Mouse (Mus musculus) adrenal gland, postnatal 4 days (tissue): Measurements from ENCODE around the gene Klk1b8. TPM values are rescaled to one million over a fixed set of nuclear protein-coding genes. Genes with fewer than 3 reads are reported as not detected.
"Not testable (repeated sequence)": the region's sequence is repeated elsewhere in the genome, so short reads cannot be mapped to it uniquely, and the experiment has no call there.

ENCODE experiments used
- DNase-seq, 2 experiments: peaks; one replicate each; pipeline ENCODE4 v3.0.0; 2021 to 2022; ENCODE audit warnings: low spot score in 2 of 2, mixed read lengths in 2 of 2
- total RNA-seq, 2 experiments: library from RNA; stranded (reverse); gene quantifications; 2 replicates each; pipeline ENCODE4 v1.2.3; 2021

Gene Klk1b8
- total RNA-seq, 2 experiments from 2014 or later = not detected

- not testable (repeated sequence) for DNase-seq
These were observed 45.1 kb downstream of the Klk1b8 start, which contains the start of gene Klk1b11 for GRCm38 (mm10) chr7:43995577-43995976. Gene Klk1b11 (plus strand): TSS chr7:43995877.

Other genes with a start within 250 kb of the Klk1b8 start
- gene Klk13, start 238.1 kb upstream of the Klk1b8 start, total RNA-seq = not detected
- gene Klk12, start 181.8 kb upstream of the Klk1b8 start, total RNA-seq = not detected
- not detected for gene Klk11, start 176.1 kb upstream of the Klk1b8 start, total RNA-seq
- gene Klk10, start 169.6 kb upstream of the Klk1b8 start, total RNA-seq = under 1 TPM; 0.51 to 0.64 TPM
- not detected for gene Klk9, start 158.8 kb upstream of the Klk1b8 start, total RNA-seq
- gene Klk8, start 153.1 kb upstream of the Klk1b8 start, total RNA-seq = 1 to 10 TPM; 4.9 to 6.1 TPM
- not detected for gene Klk7, start 139.4 kb upstream of the Klk1b8 start, total RNA-seq
- gene Klk6, start 126.2 kb upstream of the Klk1b8 start, total RNA-seq = not detected
- gene Klk5, start 108.7 kb upstream of the Klk1b8 start, total RNA-seq = not detected
- gene Klk4, start 69.5 kb upstream of the Klk1b8 start, total RNA-seq = not detected
- not detected for gene Klk15, start 16.9 kb upstream of the Klk1b8 start, total RNA-seq
- not detected for gene Klk1b1, start 16.1 kb downstream of the Klk1b8 start, total RNA-seq
- gene Klk1b9, start 25.4 kb downstream of the Klk1b8 start, total RNA-seq = not detected
- gene Klk1b11, start 45.2 kb downstream of the Klk1b8 start, total RNA-seq = under 1 TPM in 1 of 2 experiments, not detected in 1; 0.36 TPM
- gene Klk1b26, start 61.5 kb downstream of the Klk1b8 start, total RNA-seq = not detected
- gene Klk1b27, start 101.6 kb downstream of the Klk1b8 start, total RNA-seq = not detected
- gene Klk1b21, start 151.7 kb downstream of the Klk1b8 start, total RNA-seq = not detected
- gene Klk1b22, start 162.0 kb downstream of the Klk1b8 start, total RNA-seq = not detected
- not detected for gene Klk1b16, start 186.1 kb downstream of the Klk1b8 start, total RNA-seq
- gene Klk1b24, start 237.6 kb downstream of the Klk1b8 start, total RNA-seq = not detected
- not detected for gene Klk1b3, start 247.5 kb downstream of the Klk1b8 start, total RNA-seq